Mouse (Mus musculus): ENCODE results near the gene Lhpp.

DNA sequence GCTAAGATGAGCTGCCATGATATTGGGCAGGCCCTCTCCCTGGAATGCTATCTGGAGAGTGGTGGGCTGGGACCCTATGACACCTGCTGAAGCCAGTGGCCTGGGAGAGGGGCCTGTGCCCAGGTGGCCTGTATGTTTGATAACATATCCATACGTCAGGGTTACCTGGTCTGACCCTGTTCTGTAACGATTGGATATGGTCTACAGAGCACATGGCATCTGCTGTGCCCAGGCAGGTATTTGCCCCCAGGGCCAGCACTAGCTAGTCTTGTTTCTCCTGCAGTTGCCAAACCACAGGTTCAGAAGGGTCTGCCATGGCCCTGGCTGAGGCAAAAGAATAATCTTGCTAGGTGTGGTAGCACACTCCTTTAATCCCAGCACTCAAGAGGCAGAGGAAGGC is 83.1 kb downstream of the Lhpp start:
- TF ChIP-seq CTCF (IDR thresholded peaks at IDR 0.05; ENCODE audit: borderline replicate concordance, insufficient read depth, low read depth, low read length): no peak
- no peak for TF ChIP-seq POLR2A (IDR thresholded peaks at IDR 0.05; ENCODE audit: borderline replicate concordance, insufficient read depth, low read length)
